Mouse (Mus musculus): Measurements from ENCODE around the gene Copz2. TPM values are rescaled to one million over a fixed set of nuclear protein-coding genes. Genes with fewer than 3 reads are reported as not detected.

Gene Copz2
- 50.5 and 76.5 TPM in 2 replicates for polyA plus RNA-seq (2012; rRNA removed; ENCODE audit: low replicate concordance)

DNA sequence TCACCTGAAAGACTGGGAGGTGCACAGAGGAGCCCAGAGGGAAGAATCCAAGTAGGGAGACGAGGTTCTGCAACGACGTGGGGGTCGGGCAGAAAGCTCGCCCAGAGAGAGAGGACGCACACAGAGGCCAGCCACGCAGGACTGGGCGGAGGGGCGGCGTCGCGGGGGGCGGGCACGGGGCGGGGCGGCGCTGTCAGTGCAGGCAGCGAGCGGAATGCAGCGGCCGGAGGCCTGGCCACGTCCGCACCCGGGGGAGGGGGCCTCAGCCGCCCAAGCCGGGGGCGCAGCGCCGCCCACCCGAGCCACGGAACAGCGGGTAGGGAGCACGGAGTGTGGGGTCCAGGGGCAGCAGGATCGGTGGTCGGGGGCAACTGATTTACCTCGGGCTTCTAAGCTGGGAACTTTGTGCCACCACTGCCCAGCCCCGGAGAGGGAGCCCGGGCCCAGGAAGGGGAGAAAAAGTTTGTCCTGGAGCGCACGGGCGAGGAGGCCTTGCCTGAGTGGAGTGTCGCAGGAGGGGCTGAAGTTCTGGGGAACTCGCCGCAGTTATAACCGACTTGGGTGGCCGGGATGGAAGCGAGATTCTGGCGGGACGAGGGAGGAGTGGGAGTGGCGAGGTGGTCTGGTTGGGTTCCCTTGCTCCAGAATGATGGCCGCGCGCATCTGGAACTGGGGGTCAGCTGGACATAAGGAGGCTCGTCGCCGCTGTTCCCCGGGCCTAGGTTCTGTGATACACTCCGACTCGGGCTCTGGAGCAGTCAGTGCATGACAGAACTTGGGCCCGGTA is at the start of gene Copz2:
TSS of gene Copz2 (plus strand) at position 190 of the 787 bp plus-strand sequence.

GRCm38 (mm10) chr11:96829813-96830538 is 19.7 kb upstream of the Copz2 start, which contains the start of gene Nfe2l1:
TSS of gene Nfe2l1 (minus strand) at chr11:96829968.

Other genes starting within 250 kb of the Copz2 start
- 20.0 and 22.6 TPM in 2 replicates for gene Snx11, start 72.3 kb upstream of the Copz2 start, polyA plus RNA-seq (2012; rRNA removed; ENCODE audit: low replicate concordance)
- gene Cbx1, start 60.7 kb upstream of the Copz2 start, polyA plus RNA-seq (2012; rRNA removed; ENCODE audit: low replicate concordance), result 15.2 and 23.2 TPM in 2 replicates
- 270 and 474 TPM in 2 replicates for gene Nfe2l1, start 19.9 kb upstream of the Copz2 start, polyA plus RNA-seq (2012; rRNA removed; ENCODE audit: low replicate concordance)
- gene Cdk5rap3, start 66.6 kb downstream of the Copz2 start, polyA plus RNA-seq (2012; rRNA removed; ENCODE audit: low replicate concordance), result 37.2 and 38.7 TPM in 2 replicates
- 7.6 and 11.5 TPM in 2 replicates for gene Prr15l, start 78.2 kb downstream of the Copz2 start, polyA plus RNA-seq (2012; rRNA removed; ENCODE audit: low replicate concordance)
- gene Pnpo, start 94.1 kb downstream of the Copz2 start, polyA plus RNA-seq (2012; rRNA removed; ENCODE audit: low replicate concordance), result 24.5 and 33.6 TPM in 2 replicates
- gene Sp2, start 133.1 kb downstream of the Copz2 start, polyA plus RNA-seq (2012; rRNA removed; ENCODE audit: low replicate concordance), result 15.6 and 27.4 TPM in 2 replicates
- gene Sp6, start 163.5 kb downstream of the Copz2 start, polyA plus RNA-seq (2012; rRNA removed; ENCODE audit: low replicate concordance), result 1.4 and 2.4 TPM in 2 replicates
- gene Scrn2, start 180.1 kb downstream of the Copz2 start, polyA plus RNA-seq (2012; rRNA removed; ENCODE audit: low replicate concordance), result 11.8 and 14.6 TPM in 2 replicates
- gene Lrrc46, start 191.5 kb downstream of the Copz2 start, polyA plus RNA-seq (2012; rRNA removed; ENCODE audit: low replicate concordance), result 0.19 and 0.57 TPM in 2 replicates
- gene Mrpl10, start 191.7 kb downstream of the Copz2 start, polyA plus RNA-seq (2012; rRNA removed; ENCODE audit: low replicate concordance), result 110 and 130 TPM in 2 replicates
- gene Osbpl7, start 200.8 kb downstream of the Copz2 start, polyA plus RNA-seq (2012; rRNA removed; ENCODE audit: low replicate concordance), result 15.0 and 19.1 TPM in 2 replicates

All from mammary gland, adult 2 months (tissue).